Mouse (Mus musculus) left cerebral cortex, adult 6 months (tissue): ENCODE data around the gene Nek11. TPM values are rescaled to one million over a fixed set of nuclear protein-coding genes. Genes with fewer than 3 reads are reported as not detected.

ENCODE experiments used
- long read RNA-seq, 2 experiments: library from polyadenylated mRNA; unstranded; transcript quantifications; one replicate each; pipeline ENCODE4 v2.0.0; 2019 to 2020
- polyA plus RNA-seq: library from polyadenylated mRNA; unstranded; fragments of <200 nt; fragmentation: Nextera tagmentation; gene quantifications from 2 replicates; pipeline ENCODE4 v1.2.3, GENCODE M21; 2021

Nek11 gene
- 0.77 TPM in 2 replicates for polyA plus RNA-seq
- long read RNA-seq, experiment 1, partial matches to known transcripts, result 3 of 8 reads
- long read RNA-seq, experiment 1, other reads (novel, unspliced or antisense), result 5 of 8 reads
- long read RNA-seq, experiment 2, partial matches to known transcripts, result 0 of 2 reads
- long read RNA-seq, experiment 2, other reads (novel, unspliced or antisense), result 2 of 2 reads

GRCm38 (mm10) chr9:105395218-105395627 lies at the start of gene Nek11, which contains the start of gene Aste1:
Gene Nek11 (minus strand): TSS chr9:105395524.
Gene Aste1 (plus strand): TSS chr9:105395392.

DNA sequence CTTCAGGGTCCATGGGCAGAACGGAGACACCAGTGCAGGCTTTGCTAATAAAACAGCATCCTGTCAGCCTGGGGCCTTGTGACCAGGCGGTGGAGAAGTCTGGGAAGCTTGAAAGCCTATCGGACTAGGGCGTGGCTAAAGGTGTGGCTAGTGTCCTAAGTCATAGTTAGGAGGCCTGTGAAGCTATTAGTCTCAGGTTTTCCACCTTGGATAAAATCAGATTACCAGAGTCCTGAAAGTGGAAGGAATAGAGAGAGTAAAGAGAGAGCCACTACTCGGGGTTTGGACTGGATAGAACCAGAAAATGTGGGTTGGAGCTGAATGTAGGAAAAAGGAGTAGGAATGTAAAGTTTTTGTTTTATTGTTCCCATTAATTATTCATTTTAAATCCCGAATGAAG lies 250.3 kb downstream of the Nek11 start, which contains the start of gene 1700080E11Rik:
1700080E11Rik (minus strand) TSS at position 101 of the 400 bp plus-strand sequence.

GRCm38 (mm10) chr9:105131253-105132001 lies 263.9 kb downstream of the Nek11 start, which contains the start of gene Nudt16:
Gene Nudt16 (minus strand): TSS chr9:105131824.

Other genes starting within 250 kb of the Nek11 start
- 4.9 and 5.9 TPM in 2 replicates for gene Aste1, start 132 bp downstream of the Nek11 start, polyA plus RNA-seq
- 56.7 and 58.3 TPM in 2 replicates for gene Atp2c1, start 131.8 kb upstream of the Nek11 start, polyA plus RNA-seq
- 12.3 and 15.9 TPM in 2 replicates for gene Pik3r4, start 247.5 kb upstream of the Nek11 start, polyA plus RNA-seq